Mouse (Mus musculus) erythroblast, embryonic 14.5 days (primary cell): ENCODE measurements around the gene Pla2g1b. TPM values are rescaled to one million over a fixed set of nuclear protein-coding genes. Genes with fewer than 3 reads are reported as not detected.
A peak's percentile ranks its signal among the peaks of the same experiment; 100 is the strongest.

ENCODE experiments used
- H3K27me3 ChIP-seq: 2 replicates; pipeline ENCODE4 v1.6.1; 2012; ENCODE audit warnings: inconsistent platforms; ENCODE audit not compliant: control insufficient read depth
- H3K36me3 ChIP-seq: 2 replicates; pipeline ENCODE4 v1.6.1; 2012; ENCODE audit warnings: mild to moderate bottlenecking, inconsistent platforms; ENCODE audit not compliant: control insufficient read depth
- H3K4me1 ChIP-seq: 2 replicates; pipeline ENCODE4 v1.6.1; 2012; ENCODE audit warnings: inconsistent platforms; ENCODE audit not compliant: control insufficient read depth
- H3K4me3 ChIP-seq: replicated peaks from 2 replicates; pipeline ENCODE3; 2012; ENCODE audit warnings: moderate library complexity, mild to moderate bottlenecking, inconsistent platforms
- H3K9me3 ChIP-seq: 2 replicates; pipeline ENCODE4 v1.6.1; 2012; ENCODE audit warnings: low read length, inconsistent platforms, mixed read lengths; ENCODE audit not compliant: control insufficient read depth
- GATA1 ChIP-seq: IDR thresholded peaks from 2 replicates; pipeline ENCODE4 v1.6.1; 2012; ENCODE audit warnings: low read length, inconsistent platforms, mixed read lengths
- TAL1 ChIP-seq: IDR thresholded peaks from 3 replicates; pipeline ENCODE4 v1.6.1; 2012; ENCODE audit warnings: low read length, inconsistent platforms, mixed read lengths
- polyA plus RNA-seq: library from polyadenylated mRNA; stranded (reverse); fragments of >175 nt; gene quantifications from 2 replicates; pipeline ENCODE4 v1.2.3, GENCODE M21; 2012

Gene Pla2g1b
- polyA plus RNA-seq, 1 experiment: not detected

- H3K4me1 ChIP-seq: peaks cover 16% of the 10 kb centered on the region
- peaks cover 17% of the 10 kb centered on the region for H3K27me3 ChIP-seq
- no peak for TF ChIP-seq TAL1
- TF ChIP-seq GATA1: no peak
- H3K4me3 ChIP-seq: no peak overlapping the region
- no peaks in the 10 kb centered on the region for H3K9me3 ChIP-seq
- H3K36me3 ChIP-seq: no peaks in the 10 kb centered on the region
Observed at GRCm38 (mm10) chr5:115470766-115471531, 4.9 kb downstream of the Pla2g1b start.

DNA sequence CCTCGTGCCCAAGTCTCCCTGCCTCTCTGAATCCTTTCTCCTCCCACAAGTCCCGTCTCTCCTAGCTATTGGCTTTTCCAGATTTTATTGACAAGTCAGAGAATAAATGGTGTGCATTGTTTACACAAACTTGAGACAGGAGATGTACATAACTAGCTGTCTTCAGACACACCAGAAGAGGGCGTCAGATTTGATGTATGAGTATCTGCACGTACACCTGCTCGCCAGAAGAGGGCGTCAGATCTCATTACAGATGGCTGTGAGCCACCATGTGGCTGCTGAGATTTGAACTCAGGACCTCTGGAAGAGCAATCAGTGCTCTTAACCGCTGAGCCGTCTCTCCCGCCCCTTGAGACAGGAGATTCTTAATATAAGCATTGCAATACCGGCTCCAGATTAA lies 7.1 kb downstream of the Pla2g1b start:
- peaks cover 15% of the 10 kb centered on the region for H3K27me3 ChIP-seq
- no peak overlapping the region for H3K4me3 ChIP-seq
- no peaks in the 10 kb centered on the region for H3K9me3 ChIP-seq
- TF ChIP-seq TAL1: no peak
- TF ChIP-seq GATA1: no peak
- H3K36me3 ChIP-seq: peaks cover 4% of the 10 kb centered on the region
- H3K4me1 ChIP-seq: peaks cover 18% of the 10 kb centered on the region

GRCm38 (mm10) chr5:115474174-115474828 lies 8.2 kb downstream of the Pla2g1b start:
- Histone ChIP-seq H3K36me3 (peaks cover 5% of the 10 kb centered on the region), H3K27me3 (peaks cover 15% of the 10 kb centered on the region), H3K4me3 (peak overlapping the region; percentile 30), H3K4me1 (peaks cover 18% of the 10 kb centered on the region), H3K9me3 (no peaks in the 10 kb centered on the region)
- TF ChIP-seq GATA1 (no peak), TAL1 (no peak)

- peak overlapping the region; percentile 19 for H3K4me3 ChIP-seq
- H3K9me3 ChIP-seq: no peaks in the 10 kb centered on the region
- peaks cover 12% of the 10 kb centered on the region for H3K36me3 ChIP-seq
- peaks cover 22% of the 10 kb centered on the region for H3K4me1 ChIP-seq
- peaks cover 11% of the 10 kb centered on the region for H3K27me3 ChIP-seq
- TF ChIP-seq GATA1: no peak
- TF ChIP-seq TAL1: no peak
Observed at GRCm38 (mm10) chr5:115475337-115476106, 9.5 kb downstream of the Pla2g1b start.

- no peak for TF ChIP-seq GATA1
- no peak for TF ChIP-seq TAL1
- peak overlapping the region; percentile 17 for H3K4me3 ChIP-seq
Observed at GRCm38 (mm10) chr5:115476107-115476727, 10.2 kb downstream of the Pla2g1b start.

DNA sequence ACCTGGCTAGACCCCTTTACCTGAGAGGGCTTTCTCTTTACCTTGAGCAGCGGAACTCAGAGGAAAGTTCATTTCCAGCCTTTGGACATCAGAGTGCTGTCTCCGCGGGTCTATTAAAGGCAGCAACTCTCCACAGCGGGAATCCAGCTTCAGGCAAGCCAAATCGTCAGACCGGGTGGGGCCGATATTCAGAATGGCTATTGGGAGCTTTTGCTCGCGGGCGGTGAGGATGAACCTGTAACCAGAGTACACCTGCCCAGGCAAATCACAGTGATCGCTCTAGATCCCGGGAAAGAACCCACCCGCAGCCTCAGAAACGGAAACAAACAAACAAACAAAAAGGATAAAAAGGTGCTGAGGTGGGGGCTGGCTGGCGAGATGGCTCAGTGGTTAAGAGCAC lies 13.5 kb downstream of the Pla2g1b start:
- peaks cover 35% of the 10 kb centered on the region for H3K4me1 ChIP-seq
- H3K27me3 ChIP-seq: peaks cover 4% of the 10 kb centered on the region
- no peaks in the 10 kb centered on the region for H3K9me3 ChIP-seq
- H3K4me3 ChIP-seq: no peak overlapping the region
- H3K36me3 ChIP-seq: peaks cover 19% of the 10 kb centered on the region
- TF ChIP-seq GATA1 (no peak), TAL1 (no peak)

More at GRCm38 (mm10) chr5:115476107-115476727, 10.2 kb downstream of the Pla2g1b start:
- peaks cover 12% of the 10 kb centered on the region for H3K36me3 ChIP-seq
- H3K27me3 ChIP-seq: peaks cover 8% of the 10 kb centered on the region
- peaks cover 22% of the 10 kb centered on the region for H3K4me1 ChIP-seq
- no peaks in the 10 kb centered on the region for H3K9me3 ChIP-seq

DNA sequence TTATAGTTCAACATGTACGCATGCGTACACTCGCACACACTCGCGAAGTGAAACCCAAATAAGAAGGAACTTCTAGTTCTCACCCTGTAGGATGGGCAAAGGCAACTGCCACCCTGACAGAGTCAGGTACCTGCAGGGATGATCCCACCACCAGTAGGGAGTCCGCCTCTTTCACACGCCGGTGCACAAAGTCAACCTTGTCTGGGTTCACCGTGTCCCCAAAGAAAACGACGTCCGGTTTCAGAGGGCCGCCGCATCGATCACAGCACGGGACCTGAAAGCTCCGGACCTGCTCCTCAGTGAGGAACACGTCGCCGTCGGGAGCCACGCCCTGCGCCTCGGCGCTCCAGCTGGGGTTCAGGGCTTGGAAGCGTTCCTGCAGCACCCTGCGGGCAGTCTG lies 14.0 kb downstream of the Pla2g1b start:
- TF ChIP-seq TAL1 (no peak), GATA1 (no peak)
- Histone ChIP-seq H3K4me3 (peak overlapping the region; percentile 38), H3K4me1 (peaks cover 40% of the 10 kb centered on the region), H3K36me3 (peaks cover 19% of the 10 kb centered on the region), H3K9me3 (no peaks in the 10 kb centered on the region), H3K27me3 (no peaks in the 10 kb centered on the region)

DNA sequence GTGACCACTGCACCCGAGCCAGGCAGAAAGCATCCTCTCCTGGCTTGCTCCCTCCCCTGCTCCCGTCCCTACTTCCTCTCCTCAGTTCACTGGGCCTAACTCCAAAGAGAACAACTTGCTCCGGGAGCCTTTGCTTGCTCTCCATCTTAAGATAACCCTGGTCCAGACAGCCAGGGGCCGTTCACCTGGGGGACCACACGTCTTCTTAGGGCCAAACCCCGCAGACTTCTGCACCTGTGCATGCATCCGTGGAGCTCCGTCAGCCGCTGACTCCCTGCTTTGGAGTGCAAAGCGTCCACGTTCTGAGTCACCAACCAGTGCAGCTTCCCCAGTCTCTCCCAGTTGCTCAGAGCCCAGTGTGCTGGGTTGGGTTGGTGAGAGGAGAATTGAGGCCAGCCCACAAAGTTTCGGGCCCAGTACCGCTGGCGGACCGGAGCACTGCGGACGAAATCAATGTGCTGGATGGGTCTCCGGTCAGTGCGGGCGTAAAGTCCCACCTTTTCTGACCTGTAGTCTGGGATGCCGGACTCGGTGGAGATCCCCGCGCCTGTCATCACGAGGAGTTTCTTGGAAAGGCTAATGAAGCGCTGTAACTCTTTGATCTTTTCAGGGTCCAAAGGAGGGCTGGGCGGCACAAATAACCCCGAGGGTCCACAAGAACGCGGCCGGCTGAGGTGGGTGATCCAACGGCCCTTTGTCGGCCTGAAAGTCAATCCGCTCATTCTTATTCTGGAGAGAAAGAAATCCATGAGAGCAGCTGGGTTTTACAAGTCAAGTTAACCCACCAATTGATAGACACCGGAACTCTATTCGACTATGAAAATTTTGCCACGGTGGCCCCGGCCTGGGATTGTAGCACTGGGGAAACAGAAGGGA lies 16.6 kb downstream of the Pla2g1b start:
- Histone ChIP-seq H3K36me3 (peaks cover 17% of the 10 kb centered on the region), H3K27me3 (no peaks in the 10 kb centered on the region), H3K4me3 (no peak overlapping the region), H3K4me1 (peaks cover 33% of the 10 kb centered on the region), H3K9me3 (no peaks in the 10 kb centered on the region)
- TF ChIP-seq GATA1 (no peak), TAL1 (no peak)
